ENCODE assay signal across 24 mouse cellular contexts in genomic region chr3:137798769-137799168, GRCm38 (mm10).
A peak's percentile ranks its signal among the peaks of the same experiment; 100 is the strongest.
DNase-seq lines count a peak whose midpoint lies in the region; ATAC-seq and TF ChIP-seq lines count a peak whose summit lies in the region.
"Had no signal": no experiment of that assay in that cellular context is flagged by ENCODE, and none has a peak within 500 bp of the region (broad histone marks: within the 10 kb centered on the region; RNA-seq: fewer than 3 reads in every experiment).

No protein-coding gene starts in this region.

- H3K27me3 ChIP-seq in lung, postnatal 0 days (replicated peaks; ENCODE audit: insufficient read depth, low read length) = no peaks in the 10 kb centered on the region
- H3K27me3 ChIP-seq: CH12.LX; embryonic facial prominence, embryonic 13.5 days; embryonic facial prominence, embryonic 15.5 days; forebrain, embryonic 13.5 days; forebrain, embryonic 15.5 days; Patski had no signal

- no peaks in the 10 kb centered on the region for H3K36me3 ChIP-seq in lung, postnatal 0 days (ENCODE audit: insufficient read depth, low read length)
- H3K36me3 ChIP-seq: embryonic facial prominence, embryonic 13.5 days; embryonic facial prominence, embryonic 15.5 days; forebrain, embryonic 15.5 days; G1E had no signal

- H3K4me2 ChIP-seq in lung, postnatal 0 days (replicated peaks; ENCODE audit: low read depth, low read length) = no peak overlapping the region
- H3K4me2 ChIP-seq: embryonic facial prominence, embryonic 13.5 days; embryonic facial prominence, embryonic 15.5 days; forebrain, embryonic 13.5 days; forebrain, embryonic 15.5 days had no signal

- 73% methylated on average over 4 of the region's 4 CpGs for WGBS in lung, postnatal 0 days

- no peak overlapping the region for H3K9ac ChIP-seq in lung, postnatal 0 days (replicated peaks; ENCODE audit: low read depth)
- H3K9ac ChIP-seq: embryonic facial prominence, embryonic 13.5 days; embryonic facial prominence, embryonic 15.5 days; forebrain, embryonic 13.5 days; forebrain, embryonic 15.5 days; forebrain, postnatal 0 days had no signal

- H3K27ac ChIP-seq in lung, postnatal 0 days (ENCODE audit: low read length) = no peak overlapping the region
- H3K27ac ChIP-seq: embryonic facial prominence, embryonic 13.5 days; embryonic facial prominence, embryonic 15.5 days; forebrain, embryonic 13.5 days; forebrain, embryonic 15.5 days had no signal

- no peak overlapping the region for H3K4me3 ChIP-seq in lung, postnatal 0 days (ENCODE audit: low read depth, low read length)
- H3K4me3 ChIP-seq: embryonic facial prominence, embryonic 13.5 days; embryonic facial prominence, embryonic 15.5 days; forebrain, embryonic 13.5 days; forebrain, embryonic 15.5 days had no signal

- no peaks in the 10 kb centered on the region for H3K4me1 ChIP-seq in lung, postnatal 0 days (ENCODE audit: insufficient read depth, low read depth, low read length)
- H3K4me1 ChIP-seq: embryonic facial prominence, embryonic 13.5 days; embryonic facial prominence, embryonic 15.5 days; forebrain, embryonic 13.5 days; forebrain, embryonic 15.5 days had no signal

- peak; percentile 59 for DNase-seq in CD4-positive, CD25-positive, alpha-beta regulatory T cell, adult 2 months (ENCODE audit: low read depth, low spot score)
- no peak for DNase-seq in lung, postnatal 0 days (ENCODE audit: low spot score)
- no peak for DNase-seq in spleen, adult 12 weeks (ENCODE audit: low spot score)
- DNase-seq: adrenal gland, adult 2 months; adrenal gland, postnatal 10 days; adrenal gland, postnatal 25 days; B cell, adult 2 months; cerebellum, adult 11 months; cerebellum, adult 18-20 months; cerebellum, adult 8-10 months; cerebellum, adult 9-11 months; cerebellum, postnatal 14 days; cerebellum, postnatal 36 days; embryo, embryonic 11 days; forebrain, postnatal 0 days had no signal

- no peak for TF ChIP-seq CTCF in lung, postnatal 0 days (IDR thresholded peaks at IDR 0.05)

- no peaks in the 10 kb centered on the region for H3K9me3 ChIP-seq in lung, postnatal 0 days (ENCODE audit: low read length)
- H3K9me3 ChIP-seq: embryonic facial prominence, embryonic 13.5 days; embryonic facial prominence, embryonic 15.5 days; forebrain, embryonic 13.5 days; forebrain, embryonic 15.5 days; G1E had no signal

- peak; percentile 58 for ATAC-seq in activated CD4-positive, CD25-positive, alpha-beta regulatory T cell, adult 4 months
- ATAC-seq in inflammation-experienced regulatory T-cells, adult 6 months = peak; percentile 53
- ATAC-seq in lung, postnatal 0 days = no peak
- ATAC-seq: forebrain, embryonic 13.5 days; forebrain, embryonic 15.5 days; forebrain, postnatal 0 days; Patski had no signal

- no peak for TF ChIP-seq EP300 in lung, postnatal 0 days (IDR thresholded peaks at IDR 0.05)
